ENCODE assay signal across 10 mouse cellular contexts in genomic region chr6:117676064-117676821, GRCm38 (mm10).
DNase-seq lines count a peak whose midpoint lies in the region; ATAC-seq and TF ChIP-seq lines count a peak whose summit lies in the region.
"Had no signal": no experiment of that assay in that cellular context is flagged by ENCODE, and none has a peak within 500 bp of the region (broad histone marks: within the 10 kb centered on the region; RNA-seq: fewer than 3 reads in every experiment).

No protein-coding gene starts in this region.

- POLR2A ChIA-PET in Patski (lab: Charles Lee) = interaction anchor here (0.7 kb wide), 1 partner anchor 1858 kb away, joined by 5 read pairs; no protein-coding TSS in a partner anchor

- H3K27me3 ChIP-seq in kidney, embryonic 14.5 days (ENCODE audit: control insufficient read depth, insufficient read depth, low read length) = no peaks in the 10 kb centered on the region
- no peaks in the 10 kb centered on the region for H3K27me3 ChIP-seq in Patski
- no peaks in the 10 kb centered on the region for H3K27me3 ChIP-seq in forebrain, embryonic 14.5 days (replicated peaks; ENCODE audit: control insufficient read depth, insufficient read depth, low read length)
- no peaks in the 10 kb centered on the region for H3K27me3 ChIP-seq in limb, embryonic 10.5 days (ENCODE audit: low read depth, poor library complexity, severe bottlenecking)
- H3K27me3 ChIP-seq: embryonic facial prominence, embryonic 15.5 days had no signal

- 34% methylated on average over 10 of the region's 10 CpGs for WGBS in kidney, embryonic 14.5 days
- 52% methylated on average over 10 of the region's 10 CpGs for WGBS in forebrain, embryonic 14.5 days
- 50% methylated on average over 10 of the region's 10 CpGs for WGBS in limb, embryonic 10.5 days

- H3K4me2 ChIP-seq in kidney, embryonic 14.5 days (replicated peaks; ENCODE audit: low read depth, low read length) = no peak overlapping the region
- H3K4me2 ChIP-seq in forebrain, embryonic 14.5 days (ENCODE audit: low read length) = no peak overlapping the region
- H3K4me2 ChIP-seq: embryonic facial prominence, embryonic 15.5 days had no signal

- no peak overlapping the region for H3K9ac ChIP-seq in kidney, embryonic 14.5 days (ENCODE audit: low read depth, low read length)
- H3K9ac ChIP-seq in forebrain, embryonic 14.5 days (ENCODE audit: low read length) = no peak overlapping the region
- H3K9ac ChIP-seq: embryonic facial prominence, embryonic 15.5 days had no signal

- CTCF ChIA-PET in Patski (lab: Charles Lee) = interaction anchor here (0.9 to 1.7 kb wide), 3 partner anchors 13 to 405 kb away, joined by 3 to 6 read pairs (median 5); no protein-coding TSS in a partner anchor

- DNase-seq in kidney, adult 11 months = peak; percentile 72
- DNase-seq in Patski (ENCODE audit: low read depth, low spot score) = peak; percentile 27
- no peak for DNase-seq in forebrain, embryonic 14.5 days (ENCODE audit: low spot score)
- no peak for DNase-seq in limb, embryonic 10.5 days (ENCODE audit: low spot score)
- DNase-seq in retina, postnatal 1 day = no peak
- no peak for DNase-seq in cerebellum, postnatal 36 days
- no peak for DNase-seq in right cerebral cortex, adult 2 months (ENCODE audit: low spot score in 2 of 2)

- TF ChIP-seq CTCF in Patski (IDR thresholded peaks at IDR 0.05) = no peak

- H3K4me1 ChIP-seq in kidney, embryonic 14.5 days (ENCODE audit: control insufficient read depth, insufficient read depth, low read length) = no peaks in the 10 kb centered on the region
- H3K4me1 ChIP-seq in forebrain, embryonic 14.5 days (ENCODE audit: control insufficient read depth, insufficient read depth, low read length) = no peaks in the 10 kb centered on the region
- H3K4me1 ChIP-seq in limb, embryonic 10.5 days = peaks cover 49% of the 10 kb centered on the region

- in situ Hi-C loops in Patski (cut with MboI; ENCODE audit: low pct_unique_long_range_greater_than_20kb) = no loop called here

- H3K9me3 ChIP-seq in kidney, embryonic 14.5 days (ENCODE audit: control insufficient read depth, low read length) = no peaks in the 10 kb centered on the region
- no peaks in the 10 kb centered on the region for H3K9me3 ChIP-seq in forebrain, embryonic 14.5 days (replicated peaks; ENCODE audit: control insufficient read depth, low read length)
- H3K9me3 ChIP-seq in limb, embryonic 10.5 days (replicated peaks) = no peaks in the 10 kb centered on the region
- H3K9me3 ChIP-seq: embryonic facial prominence, embryonic 15.5 days had no signal

- H3K36me3 ChIP-seq in kidney, embryonic 14.5 days (ENCODE audit: control insufficient read depth, insufficient read depth, low read length) = no peaks in the 10 kb centered on the region
- H3K36me3 ChIP-seq in forebrain, embryonic 14.5 days (ENCODE audit: control insufficient read depth, insufficient read depth, low read length) = no peaks in the 10 kb centered on the region
- no peaks in the 10 kb centered on the region for H3K36me3 ChIP-seq in limb, embryonic 10.5 days
- H3K36me3 ChIP-seq: embryonic facial prominence, embryonic 15.5 days had no signal

- H3K27ac ChIP-seq in kidney, embryonic 14.5 days (ENCODE audit: low read depth, low read length) = no peak overlapping the region
- no peak overlapping the region for H3K27ac ChIP-seq in forebrain, embryonic 14.5 days (ENCODE audit: low read depth, low read length)
- H3K27ac ChIP-seq in limb, embryonic 10.5 days = peak overlapping the region; percentile 65
- H3K27ac ChIP-seq: embryonic facial prominence, embryonic 15.5 days; hindbrain, postnatal 0 days had no signal

- H3K4me3 ChIP-seq in kidney, embryonic 14.5 days (ENCODE audit: low read length) = no peak overlapping the region
- H3K4me3 ChIP-seq in forebrain, embryonic 14.5 days (ENCODE audit: low read depth, low read length) = no peak overlapping the region
- H3K4me3 ChIP-seq in limb, embryonic 10.5 days = no peak overlapping the region
- H3K4me3 ChIP-seq: embryonic facial prominence, embryonic 15.5 days had no signal

- no peak; the same call in 1 of the 2 replicates for ATAC-seq in kidney, embryonic 14.5 days (ENCODE audit: low FRiP score, low TSS enrichment)
- no peak for ATAC-seq in Patski
- ATAC-seq in forebrain, embryonic 14.5 days = 0 out of 2 replicates have a peak, but pooled peaks have one; percentile 20
- ATAC-seq: hindbrain, postnatal 0 days had no signal

Comparison
In these comparisons a context has a peak if more than half of its experiments do, and no peak if none do; other contexts are left out.
1. DNase-seq: peak in kidney, adult 11 months (single experiment) and Patski (single experiment); none in forebrain, embryonic 14.5 days (single experiment), limb, embryonic 10.5 days (single experiment), retina, postnatal 1 day (single experiment), cerebellum, postnatal 36 days (0 of 2) and right cerebral cortex, adult 2 months (0 of 2).